Mouse (Mus musculus) gonadal fat pad, adult 2 months (tissue): Measurements from ENCODE around the gene Il17f. TPM values are rescaled to one million over a fixed set of nuclear protein-coding genes. Genes with fewer than 3 reads are reported as not detected.
"Not testable (repeated sequence)": the region's sequence is repeated elsewhere in the genome, so short reads cannot be mapped to it uniquely, and the experiment has no call there.

Experiments used
- DNase-seq: peaks from one replicate; pipeline ENCODE4 v3.0.0-alpha.2; 2012; ENCODE audit warnings: low read depth
- polyA plus RNA-seq: library from polyadenylated mRNA; depleted of rRNA; stranded (reverse); fragments of >200 nt; gene quantifications from 2 replicates; pipeline ENCODE4 v1.2.3, GENCODE M21; 2012; rRNA removed

Il17f gene
- polyA plus RNA-seq, result not detected in 2 replicates

DNA sequence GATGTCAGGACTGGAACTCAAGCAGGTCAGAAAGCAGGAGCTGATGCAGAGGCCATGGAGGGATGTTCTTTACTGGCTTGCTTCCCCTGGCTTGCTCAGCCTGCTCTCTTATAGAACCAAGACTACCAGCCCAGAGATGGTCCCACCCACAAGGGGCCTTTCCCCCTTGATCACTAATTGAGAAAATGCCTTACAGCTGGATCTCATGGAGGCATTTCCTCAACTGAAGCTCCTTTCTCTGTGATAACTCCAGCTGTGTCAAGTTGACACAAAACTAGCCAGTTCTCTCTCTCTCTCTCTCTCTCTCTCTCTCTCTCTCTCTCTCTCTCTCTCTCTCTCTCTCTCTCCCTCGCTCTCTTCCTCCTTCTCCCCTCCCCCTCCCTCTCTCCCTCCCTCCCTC, at the start of gene Il17f:
TSS of gene Il17f (minus strand) at position 101 of the 400 bp plus-strand sequence.
- not testable (repeated sequence) for DNase-seq

DNA sequence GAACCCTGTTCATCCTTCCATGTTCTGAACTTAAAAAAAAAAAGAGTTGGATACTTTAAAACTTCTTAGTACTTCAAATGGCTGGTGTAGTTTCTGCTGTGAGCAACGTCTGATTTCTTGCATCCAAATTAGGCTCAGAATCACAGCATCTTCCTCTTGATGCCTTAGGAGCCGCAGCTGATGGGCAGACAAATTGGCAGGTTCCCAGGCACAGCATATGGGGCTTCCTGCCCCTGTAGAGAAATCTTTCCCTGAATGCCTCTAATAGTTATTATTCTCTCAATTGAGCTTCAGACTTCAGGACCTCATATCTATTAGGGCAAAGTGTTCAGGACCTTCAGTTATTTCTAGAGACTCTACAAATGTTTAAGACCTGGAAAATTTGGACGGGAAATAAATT, 49.5 kb upstream of the Il17f start:
- no peak for DNase-seq

DNA sequence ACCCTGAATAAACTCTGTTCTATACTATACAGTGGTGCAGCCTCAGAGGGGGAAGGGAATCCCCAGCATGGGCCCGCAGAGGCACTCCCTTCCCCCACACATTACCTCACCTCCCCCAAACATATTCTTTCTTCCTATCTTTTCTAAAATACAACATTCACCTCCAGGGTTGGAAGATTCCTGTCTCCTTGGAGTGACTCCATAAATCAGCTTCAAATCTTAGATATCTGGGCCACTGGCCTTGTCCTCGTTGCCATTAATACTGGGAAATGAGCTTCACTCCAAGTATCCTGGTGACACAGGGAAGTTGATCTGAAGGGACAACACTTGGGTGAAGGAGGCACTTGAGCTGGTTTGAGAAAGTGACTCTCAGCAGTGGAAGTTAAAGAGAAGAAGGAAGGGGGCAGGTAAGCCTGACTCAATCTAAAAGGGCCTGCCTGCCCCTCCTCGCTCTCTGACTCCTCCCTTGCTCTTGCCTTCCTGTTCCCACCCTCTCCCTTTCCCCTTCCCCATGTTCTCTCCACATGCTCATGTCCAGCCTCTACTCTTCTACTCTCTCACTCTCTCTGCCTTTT, 46.2 kb upstream of the Il17f start:
- DNase-seq, result no peak

DNA sequence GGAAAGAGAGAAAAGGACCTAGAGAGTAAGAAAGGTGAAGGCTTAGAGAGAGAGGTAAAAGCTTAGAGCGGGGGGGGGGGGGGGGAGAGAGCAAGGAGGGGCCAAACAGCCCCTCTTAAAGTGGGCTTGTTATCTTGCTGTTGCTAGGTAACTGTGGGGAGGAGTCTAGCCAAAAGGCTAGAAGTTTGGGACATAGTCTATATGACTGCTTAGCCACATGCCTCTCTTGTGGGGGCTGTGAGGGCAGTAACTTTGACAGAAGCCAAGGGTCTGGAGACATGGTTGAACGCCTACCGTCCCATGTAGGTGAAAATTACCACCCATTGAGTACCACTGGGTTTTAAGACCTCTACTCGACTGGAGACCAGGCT, 42.7 kb upstream of the Il17f start:
- DNase-seq, result no peak

DNA sequence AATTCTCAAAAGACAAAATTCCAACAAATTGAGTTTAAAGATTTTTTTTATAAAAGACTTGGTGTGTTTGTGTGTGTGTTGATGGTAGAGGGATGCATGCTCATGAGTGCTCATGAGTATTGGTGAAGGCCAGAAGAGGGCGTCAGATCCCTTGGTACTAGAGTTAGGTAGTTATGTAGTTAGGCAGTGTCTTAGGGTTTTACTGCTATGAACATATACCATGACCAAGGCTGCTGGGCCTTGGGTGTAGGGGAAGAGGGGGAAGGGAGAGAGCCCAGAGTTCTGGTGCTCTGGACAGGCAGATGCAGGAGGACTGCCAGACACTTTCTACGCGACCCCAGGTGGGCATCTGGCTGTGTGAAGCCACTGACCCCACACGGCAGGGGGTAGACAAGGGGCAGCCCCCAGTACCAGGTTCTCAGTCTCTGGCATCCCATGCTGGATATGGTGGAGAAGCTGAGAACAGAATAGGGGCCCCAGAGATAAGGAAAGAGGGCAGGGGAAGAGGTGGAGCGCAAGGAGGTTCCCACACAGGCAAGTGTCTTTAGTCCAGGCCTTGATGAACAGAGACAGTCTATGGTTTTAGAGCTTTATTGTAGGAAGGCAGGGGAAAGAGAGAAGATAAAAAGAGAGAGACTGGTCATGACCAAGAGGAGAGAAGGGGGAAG, 42.2 kb upstream of the Il17f start:
- no peak for DNase-seq

DNA sequence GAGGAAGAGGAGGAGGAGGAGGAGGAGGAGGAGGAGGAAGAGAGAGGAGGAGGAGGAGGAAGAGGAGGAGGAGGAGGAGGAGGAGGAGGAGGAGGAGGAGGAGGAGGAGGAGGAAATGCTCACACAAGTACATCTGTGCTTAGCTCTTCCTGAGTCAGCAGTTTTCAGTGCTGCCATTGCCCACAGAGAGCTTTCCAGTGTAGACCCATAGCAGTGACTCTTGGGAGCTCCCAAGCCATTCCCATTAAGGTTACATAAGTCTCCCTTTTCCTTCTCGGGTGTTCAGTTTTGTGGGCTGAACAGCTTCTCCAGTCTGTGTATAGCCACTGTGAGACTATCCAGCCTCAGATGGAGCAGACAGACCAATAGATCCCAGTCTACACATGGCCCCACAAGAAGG, 40.1 kb upstream of the Il17f start:
- DNase-seq, result no peak

DNA sequence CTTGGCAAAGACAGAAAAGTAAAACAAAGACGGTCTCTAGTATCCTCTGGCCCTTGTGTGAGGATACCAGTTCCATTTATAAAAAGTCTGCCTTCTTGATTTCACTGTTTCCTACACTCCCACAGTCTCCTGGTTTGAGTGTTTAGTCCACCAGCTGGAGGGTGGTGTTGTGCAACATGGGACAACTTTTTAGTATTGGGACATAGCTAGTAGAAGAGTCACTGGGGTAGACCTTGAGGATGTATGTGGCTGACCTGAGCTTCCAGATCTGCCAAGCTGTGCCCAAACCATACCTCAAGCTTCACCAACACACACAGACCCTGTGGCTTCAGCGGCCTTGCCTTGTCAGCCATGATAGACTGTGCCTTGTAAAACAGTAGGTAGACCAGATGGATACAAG, 37.6 kb upstream of the Il17f start:
- no peak for DNase-seq

DNA sequence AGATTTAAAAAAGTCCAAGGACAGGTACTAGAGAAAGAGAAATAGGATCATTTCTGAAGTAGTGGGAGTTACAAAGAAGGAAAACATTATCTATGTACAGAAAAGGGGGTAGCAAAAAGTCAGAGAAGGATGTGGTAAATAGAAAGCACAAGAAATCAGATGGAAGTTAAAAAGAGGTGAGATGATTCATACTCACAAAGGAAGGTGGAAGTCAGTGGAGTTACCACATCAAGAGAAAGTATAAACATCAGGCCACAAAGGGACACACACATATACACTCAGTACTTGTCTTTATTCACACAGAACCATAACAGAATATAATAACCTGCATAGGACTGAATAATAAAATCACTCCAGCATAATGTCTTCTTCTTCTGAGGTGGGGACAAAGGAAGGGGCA, 34.6 kb upstream of the Il17f start:
- DNase-seq, result no peak

DNA sequence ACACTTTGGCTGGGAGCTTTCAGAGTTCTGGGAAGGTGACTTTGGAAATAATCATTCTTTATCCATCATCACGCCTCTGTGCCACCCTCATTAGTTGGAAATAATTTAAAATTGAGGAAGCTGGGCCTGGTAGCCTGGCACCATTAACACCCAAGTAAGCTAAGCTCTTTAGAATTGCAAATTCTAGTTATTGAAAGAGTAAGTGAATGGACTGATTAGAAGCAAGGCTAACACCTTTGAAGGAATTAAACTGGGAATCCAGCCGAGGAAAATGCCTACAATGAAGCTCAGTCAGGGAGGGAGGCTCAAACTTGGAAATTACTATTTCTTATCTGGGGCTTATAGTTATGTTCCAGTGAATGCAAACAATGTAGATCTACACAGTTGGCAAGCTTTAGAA, 33.5 kb upstream of the Il17f start:
- DNase-seq, result no peak

DNA sequence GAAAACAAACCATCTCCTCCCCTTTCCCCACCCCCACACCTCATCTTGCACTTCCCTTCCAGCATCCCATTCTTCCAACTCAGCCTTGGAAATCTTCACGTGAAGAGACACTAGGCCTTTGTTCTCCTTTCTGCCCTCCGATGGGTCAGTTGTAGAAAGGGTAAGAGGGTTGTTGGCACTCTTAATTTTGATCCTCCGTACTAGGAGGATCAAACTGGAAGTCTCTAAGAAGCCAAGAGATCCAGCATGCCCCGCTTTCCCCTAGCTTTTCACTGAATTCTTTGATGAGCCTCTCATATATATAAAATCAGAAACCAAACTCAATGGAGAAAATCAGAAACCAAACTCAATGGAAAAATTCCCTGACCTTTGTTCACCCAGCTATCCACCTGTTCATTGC, 33.1 kb upstream of the Il17f start:
- DNase-seq, result no peak

DNA sequence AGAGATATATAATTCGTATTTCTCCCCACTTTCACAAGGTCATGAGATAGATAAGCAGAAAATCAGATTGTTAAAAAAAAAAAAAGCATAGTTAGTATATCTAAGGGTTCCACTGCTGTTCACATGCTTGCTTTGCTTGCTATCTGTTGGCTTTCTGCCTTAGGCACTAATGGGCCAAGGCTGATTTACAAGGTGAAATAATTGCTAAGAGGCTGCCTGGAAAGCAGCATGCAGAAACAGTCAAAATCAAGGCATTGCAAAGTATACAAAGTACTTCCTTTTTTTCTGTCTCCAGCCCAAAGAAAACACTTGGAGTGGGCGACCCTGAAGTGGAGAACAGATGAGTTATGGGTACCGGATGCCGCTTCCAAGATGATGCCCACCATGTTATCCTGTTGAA, 30.5 kb upstream of the Il17f start:
- DNase-seq, result no peak

DNA sequence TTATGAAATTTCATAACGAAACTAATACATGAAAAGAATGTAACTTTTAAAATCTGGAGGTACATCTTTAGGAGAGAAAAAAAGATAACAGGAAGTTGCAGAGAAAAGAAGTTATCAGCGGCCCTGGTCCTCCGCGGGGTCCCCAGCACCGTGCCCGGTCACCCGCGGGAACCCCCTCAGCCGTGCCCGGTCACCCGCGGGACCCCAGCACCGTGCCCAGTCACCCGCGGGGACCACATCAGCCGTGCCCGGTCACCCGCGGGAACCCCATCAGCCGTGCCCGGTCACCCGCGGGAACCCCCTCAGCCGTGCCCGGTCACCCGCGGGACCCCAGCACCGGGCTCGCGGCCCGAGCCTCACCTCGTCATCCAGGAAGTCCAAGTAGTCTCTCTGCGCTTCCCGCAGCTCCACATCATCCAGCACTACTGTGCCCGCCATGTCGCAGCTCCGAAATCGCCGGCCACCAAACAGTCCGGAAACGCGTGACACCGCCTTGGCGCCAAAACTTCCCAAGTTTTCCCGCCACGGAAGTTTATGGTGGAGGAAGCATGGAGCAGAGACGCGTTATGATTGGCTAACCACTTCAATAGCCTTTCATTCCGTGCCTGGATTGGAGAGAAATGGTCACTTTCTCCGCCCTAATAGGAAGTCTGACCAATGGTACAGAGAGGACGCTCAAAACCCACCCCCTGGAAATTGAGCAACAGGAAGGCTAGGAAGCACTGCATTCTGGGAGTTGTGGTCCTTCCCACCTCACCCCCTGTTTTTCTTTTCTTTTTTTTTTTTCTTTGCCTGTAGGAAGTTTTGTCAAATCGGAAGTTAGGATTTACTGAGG, 29.6 kb upstream of the Il17f start, which contains the start of gene Mcm3:
TSS of gene Mcm3 (minus strand) at position 542 of the 835 bp plus-strand sequence.
- DNase-seq, result peak; percentile 95

DNA sequence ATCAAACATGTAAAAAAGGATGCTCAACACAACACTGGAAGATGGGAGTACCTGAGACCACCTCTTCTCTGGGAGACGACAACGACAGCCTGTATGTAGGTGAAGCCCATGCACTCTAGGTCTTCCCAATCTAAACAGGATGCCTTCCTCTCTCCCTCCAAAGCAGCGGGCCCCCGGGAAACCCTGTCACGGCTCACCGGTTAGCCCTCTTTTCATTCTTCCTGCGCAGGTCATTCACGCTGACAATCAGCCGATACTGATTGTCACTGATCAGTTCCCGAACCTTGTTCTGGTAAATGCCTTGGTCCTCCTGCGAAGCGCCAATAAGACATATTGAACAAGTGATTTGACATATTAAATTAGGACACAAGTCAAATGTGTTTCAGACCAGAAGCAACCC, 27.2 kb upstream of the Il17f start:
- DNase-seq, result no peak

DNA sequence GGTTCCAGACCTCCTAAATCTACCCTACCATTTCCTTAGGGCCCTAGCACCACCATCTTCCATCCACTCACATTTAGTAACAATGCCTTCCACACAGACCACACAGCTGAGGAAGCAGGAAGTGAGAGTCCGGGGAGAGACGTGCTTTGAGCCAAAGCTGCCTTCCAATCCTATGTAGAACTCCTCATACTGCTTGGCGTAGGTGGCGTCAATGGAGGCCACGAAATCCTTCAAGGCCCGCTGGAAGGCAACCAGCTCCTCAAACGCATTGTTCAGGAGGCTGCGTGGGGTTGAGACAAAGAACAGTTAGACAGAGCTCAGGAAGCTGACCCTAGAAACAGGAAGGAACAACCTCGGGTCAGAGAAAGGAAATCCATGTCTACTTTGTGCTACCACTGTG, 26.8 kb upstream of the Il17f start:
- DNase-seq, result no peak

DNA sequence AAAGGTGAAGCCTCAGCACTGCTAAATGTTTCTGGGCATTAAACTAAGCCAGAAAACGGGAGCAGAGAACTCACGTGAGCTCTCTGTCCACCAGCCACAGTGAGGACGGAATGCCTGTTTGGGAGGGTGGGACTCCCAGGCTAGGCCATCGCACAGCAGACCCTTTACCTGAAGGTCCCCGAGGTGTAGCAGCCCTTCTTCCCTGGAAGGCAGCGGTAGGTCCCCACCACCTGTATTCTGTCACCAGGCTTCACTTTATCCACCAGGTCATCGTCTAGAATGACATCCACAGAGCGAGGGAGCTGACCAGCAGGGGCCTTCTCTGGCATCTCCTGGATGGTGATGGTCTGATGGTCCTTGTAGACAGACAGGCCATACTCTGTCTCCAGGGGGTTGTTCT, 24.1 kb upstream of the Il17f start:
- DNase-seq, result no peak

DNA sequence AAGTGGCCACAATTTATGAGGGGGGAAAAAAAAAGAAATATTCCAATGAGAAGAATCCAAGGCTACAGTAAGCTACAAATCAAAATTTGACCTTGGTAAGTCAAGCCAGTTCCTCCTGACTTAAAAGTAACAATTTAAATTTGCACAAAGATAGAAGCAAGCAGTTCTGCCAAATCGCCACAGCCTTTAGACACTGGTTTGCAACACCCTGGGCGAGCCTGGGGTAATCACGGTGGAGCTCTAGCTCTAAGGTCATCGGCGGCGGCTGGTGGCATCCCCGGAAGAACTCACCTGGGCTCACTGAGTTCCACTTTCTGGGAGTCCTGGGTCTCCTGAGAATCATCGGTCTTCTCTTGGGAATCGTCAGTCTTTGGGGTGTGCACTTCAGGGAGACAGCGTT, 14.1 kb upstream of the Il17f start:
- DNase-seq, result no peak

DNA sequence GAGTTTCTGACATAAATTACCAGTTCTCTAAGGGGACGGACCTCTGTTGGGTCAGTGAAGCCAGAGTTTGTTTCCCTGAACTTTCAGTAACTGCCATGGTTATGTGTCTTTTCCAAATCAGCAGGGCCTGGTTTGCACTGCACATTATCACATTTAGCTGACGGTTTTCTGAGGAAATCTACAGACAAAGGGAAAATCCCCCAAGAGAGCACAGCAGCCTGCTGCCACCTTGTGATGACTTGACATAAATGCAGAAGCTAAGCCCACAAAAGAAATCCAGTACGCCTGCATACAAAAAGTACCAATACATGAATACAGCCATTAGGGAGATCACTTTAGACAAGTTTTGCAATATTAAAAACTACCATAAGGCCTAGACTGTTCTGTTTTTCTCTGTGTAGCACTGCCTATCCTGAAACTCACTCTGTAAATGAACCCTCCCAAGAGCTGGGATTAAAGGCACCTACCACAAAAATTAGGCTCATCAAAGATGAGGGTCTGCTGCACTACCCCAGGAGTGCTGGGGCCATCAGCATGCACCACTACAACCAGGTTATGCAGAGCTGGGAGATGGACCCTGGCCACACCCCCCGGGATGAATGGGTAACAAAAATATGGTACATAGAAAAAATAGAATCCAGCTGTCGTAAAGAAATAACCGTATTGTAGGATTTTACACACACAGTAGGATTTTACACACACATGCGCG, 11.4 kb upstream of the Il17f start:
- no peak for DNase-seq

DNA sequence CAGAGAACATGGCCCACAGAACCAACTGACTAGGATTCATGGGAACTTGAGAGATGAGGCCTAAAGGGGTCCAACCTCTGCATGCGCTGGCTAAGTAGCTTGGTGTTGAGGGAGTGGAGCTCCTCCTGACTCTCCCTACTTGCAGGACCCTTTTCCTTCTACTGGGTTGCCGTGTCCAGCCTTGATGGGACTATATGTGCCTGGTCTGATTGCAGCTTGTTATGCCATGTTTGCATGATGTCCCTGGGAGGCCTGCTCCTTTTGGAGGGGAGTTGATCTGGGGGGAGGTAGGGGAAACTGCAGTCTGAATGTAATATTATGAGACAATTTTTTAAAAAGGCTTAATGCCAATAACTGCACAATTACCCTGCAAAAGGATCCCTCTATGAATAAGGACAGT, 10.9 kb upstream of the Il17f start:
- no peak for DNase-seq

DNA sequence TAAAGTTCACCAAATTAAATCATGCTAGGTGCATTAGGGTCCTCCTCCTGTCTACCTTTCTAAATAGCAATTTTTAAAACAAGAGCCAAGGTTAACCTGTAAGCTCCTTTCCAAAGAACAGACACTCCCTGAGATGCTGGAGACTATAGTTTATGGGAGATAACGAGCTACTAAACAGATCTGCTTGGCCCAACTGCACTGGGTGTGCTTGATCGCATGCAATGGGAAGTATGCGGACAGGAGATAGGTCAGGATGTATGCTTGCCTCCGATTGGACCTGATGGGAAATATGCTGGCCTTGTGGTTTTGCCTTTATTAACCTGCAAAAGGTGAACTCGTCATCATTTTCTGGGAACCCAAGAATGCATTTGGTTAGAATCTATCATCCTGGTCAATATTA, 4.8 kb upstream of the Il17f start:
- DNase-seq, result no peak

DNA sequence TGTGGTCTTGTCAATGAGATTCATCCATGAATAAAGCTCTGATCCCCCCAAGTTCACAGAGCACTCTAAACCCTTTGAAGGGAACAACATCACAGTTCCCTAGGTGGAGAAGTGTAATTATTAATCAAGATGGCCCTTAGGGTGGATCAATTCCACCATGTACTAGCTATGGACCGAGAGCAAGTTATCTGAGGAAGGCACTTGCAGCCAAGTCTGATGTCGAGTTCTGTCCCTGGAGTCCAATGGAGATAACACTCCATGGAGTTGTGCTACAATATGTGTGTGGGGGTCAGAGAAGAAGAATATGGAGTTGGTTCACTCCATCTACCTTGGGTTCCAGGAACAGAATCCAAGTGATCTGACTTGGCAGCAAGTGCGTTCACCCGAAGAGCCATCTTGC, 4.3 kb upstream of the Il17f start:
- no peak for DNase-seq

DNA sequence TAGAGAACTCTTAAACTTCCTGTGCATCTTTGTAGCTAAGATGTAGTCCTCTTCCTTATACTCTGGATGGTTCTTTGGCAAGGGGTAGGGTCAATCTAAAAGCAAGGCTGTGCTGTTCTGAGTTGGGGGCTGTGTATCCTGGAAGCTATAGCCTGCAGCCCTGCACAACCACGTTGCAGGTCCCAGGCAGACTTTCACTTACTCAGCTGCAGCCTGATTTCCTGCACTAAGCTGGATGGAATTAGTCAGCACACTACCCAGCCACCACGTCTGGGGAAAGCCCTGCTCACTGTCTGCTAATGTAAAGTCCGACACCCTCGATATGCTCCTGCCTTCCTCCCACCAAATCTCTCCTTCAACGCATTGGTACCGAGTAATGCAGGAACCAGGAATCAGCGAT, 997 bp upstream of the Il17f start:
- DNase-seq, result no peak

DNA sequence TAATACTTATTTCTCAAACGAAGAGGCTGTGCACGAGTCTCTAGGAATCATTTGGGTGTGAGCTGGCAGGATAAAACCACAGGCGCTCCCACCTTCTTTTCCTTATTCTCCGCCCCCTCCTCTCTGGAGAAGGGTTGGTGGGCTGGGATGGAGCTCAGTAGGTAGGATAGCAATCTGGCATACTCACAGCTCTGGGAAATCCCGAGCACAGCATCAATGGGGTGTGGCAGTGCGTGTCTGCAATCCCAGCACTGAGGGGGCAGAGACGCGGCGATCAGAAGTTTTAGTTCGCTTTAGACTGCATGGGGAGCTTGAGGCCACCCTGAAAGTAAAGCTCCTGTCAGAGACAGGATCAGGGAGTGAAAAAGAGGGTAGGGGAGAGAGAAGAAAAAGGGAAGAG, 2.0 kb downstream of the Il17f start:
- DNase-seq, result no peak

DNA sequence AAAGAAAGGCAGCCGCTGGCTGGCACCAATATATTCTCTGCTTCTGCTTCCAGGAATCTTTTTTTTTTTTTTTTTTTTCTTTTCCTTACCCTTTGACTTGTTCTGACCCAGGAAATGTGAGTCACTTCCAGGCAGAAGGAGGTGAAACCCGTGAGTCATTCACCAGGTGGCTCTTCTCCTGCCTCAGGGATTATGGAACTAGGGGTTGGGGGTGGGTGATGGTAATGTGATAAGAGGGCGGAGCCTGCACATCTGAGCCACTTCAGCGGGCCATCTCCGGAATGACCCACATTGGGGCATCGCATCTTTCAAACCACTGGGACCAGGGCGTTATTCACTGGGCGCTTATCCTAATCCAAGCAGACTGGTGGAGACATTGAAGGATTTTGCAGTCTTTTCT, 3.4 kb downstream of the Il17f start:
- no peak for DNase-seq
